Mouse (Mus musculus): ENCODE measurements around the gene Dmpk. TPM values are rescaled to one million over a fixed set of nuclear protein-coding genes. Genes with fewer than 3 reads are reported as not detected.
A peak's percentile ranks its signal among the peaks of the same experiment; 100 is the strongest.

Gene Dmpk
- polyA plus RNA-seq, 1 experiment = 6.0 TPM

DNA sequence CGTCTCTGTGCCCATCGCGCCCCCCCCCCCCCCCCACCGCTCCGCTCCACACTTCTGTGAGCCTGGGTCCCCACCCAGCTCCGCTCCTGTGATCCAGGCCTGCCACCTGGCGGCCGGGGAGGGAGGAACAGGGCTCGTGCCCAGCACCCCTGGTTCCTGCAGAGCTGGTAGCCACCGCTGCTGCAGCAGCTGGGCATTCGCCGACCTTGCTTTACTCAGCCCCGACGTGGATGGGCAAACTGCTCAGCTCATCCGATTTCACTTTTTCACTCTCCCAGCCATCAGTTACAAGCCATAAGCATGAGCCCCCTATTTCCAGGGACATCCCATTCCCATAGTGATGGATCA lies 9.5 kb downstream of the Dmpk start:
- TF ChIP-seq TAL1 (IDR thresholded peaks at IDR 0.05; ENCODE audit: low read length) (no peak), GATA1 (IDR thresholded peaks at IDR 0.05; ENCODE audit: low read length) (no peak)
- peak overlapping the region; percentile 74 for H3K4me3 ChIP-seq (replicated peaks)
- peaks cover 66% of the 10 kb centered on the region for H3K4me1 ChIP-seq (ENCODE audit: control insufficient read depth)
- H3K27me3 ChIP-seq (ENCODE audit: control insufficient read depth) = peaks cover 57% of the 10 kb centered on the region
- peaks cover 6% of the 10 kb centered on the region for H3K36me3 ChIP-seq (ENCODE audit: control insufficient read depth)
- no peaks in the 10 kb centered on the region for H3K9me3 ChIP-seq (ENCODE audit: control insufficient read depth, low read length)

GRCm38 (mm10) chr7:19093537-19094385 lies 10.1 kb downstream of the Dmpk start:
- Histone ChIP-seq H3K4me3 (replicated peaks) (peak overlapping the region; percentile 74), H3K4me1 (ENCODE audit: control insufficient read depth) (peaks cover 60% of the 10 kb centered on the region), H3K36me3 (ENCODE audit: control insufficient read depth) (peaks cover 5% of the 10 kb centered on the region), H3K27me3 (ENCODE audit: control insufficient read depth) (peaks cover 58% of the 10 kb centered on the region), H3K9me3 (ENCODE audit: control insufficient read depth, low read length) (no peaks in the 10 kb centered on the region)
- TF ChIP-seq GATA1 (IDR thresholded peaks at IDR 0.05; ENCODE audit: low read length) = no peak
- no peak for TF ChIP-seq TAL1 (IDR thresholded peaks at IDR 0.05; ENCODE audit: low read length)

DNA sequence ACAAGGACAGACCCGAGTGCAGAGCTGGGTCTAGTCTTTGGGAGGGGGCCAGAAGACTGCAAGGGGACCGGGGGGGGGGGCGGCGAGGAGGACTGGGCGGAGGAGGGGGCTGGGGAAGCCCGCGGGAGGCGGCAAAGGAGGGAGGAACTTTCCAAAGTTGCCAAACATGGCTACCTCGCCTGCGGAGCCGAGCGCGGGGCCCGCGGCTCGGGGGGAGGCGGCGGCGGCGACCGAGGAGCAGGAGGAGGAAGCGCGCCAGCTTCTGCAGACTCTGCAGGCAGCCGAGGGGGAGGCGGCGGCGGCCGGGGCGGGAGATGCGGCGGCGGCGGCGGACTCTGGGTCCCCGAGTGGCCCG lies 10.8 kb downstream of the Dmpk start, which contains the start of gene Six5:
Gene Six5 (plus strand): TSS at position 124 of the 355 bp plus-strand sequence.
- Histone ChIP-seq H3K4me3 (replicated peaks) (peak within 1 kb of the TSS; percentile 74), H3K36me3 (ENCODE audit: control insufficient read depth) (peaks cover 5% of the 10 kb centered on the region), H3K9me3 (ENCODE audit: control insufficient read depth, low read length) (no peaks in the 10 kb centered on the region), H3K27me3 (ENCODE audit: control insufficient read depth) (peaks cover 61% of the 10 kb centered on the region), H3K4me1 (ENCODE audit: control insufficient read depth) (peaks cover 58% of the 10 kb centered on the region)
- TF ChIP-seq GATA1 (IDR thresholded peaks at IDR 0.05; ENCODE audit: low read length) = no peak
- no peak for TF ChIP-seq TAL1 (IDR thresholded peaks at IDR 0.05; ENCODE audit: low read length)

DNA sequence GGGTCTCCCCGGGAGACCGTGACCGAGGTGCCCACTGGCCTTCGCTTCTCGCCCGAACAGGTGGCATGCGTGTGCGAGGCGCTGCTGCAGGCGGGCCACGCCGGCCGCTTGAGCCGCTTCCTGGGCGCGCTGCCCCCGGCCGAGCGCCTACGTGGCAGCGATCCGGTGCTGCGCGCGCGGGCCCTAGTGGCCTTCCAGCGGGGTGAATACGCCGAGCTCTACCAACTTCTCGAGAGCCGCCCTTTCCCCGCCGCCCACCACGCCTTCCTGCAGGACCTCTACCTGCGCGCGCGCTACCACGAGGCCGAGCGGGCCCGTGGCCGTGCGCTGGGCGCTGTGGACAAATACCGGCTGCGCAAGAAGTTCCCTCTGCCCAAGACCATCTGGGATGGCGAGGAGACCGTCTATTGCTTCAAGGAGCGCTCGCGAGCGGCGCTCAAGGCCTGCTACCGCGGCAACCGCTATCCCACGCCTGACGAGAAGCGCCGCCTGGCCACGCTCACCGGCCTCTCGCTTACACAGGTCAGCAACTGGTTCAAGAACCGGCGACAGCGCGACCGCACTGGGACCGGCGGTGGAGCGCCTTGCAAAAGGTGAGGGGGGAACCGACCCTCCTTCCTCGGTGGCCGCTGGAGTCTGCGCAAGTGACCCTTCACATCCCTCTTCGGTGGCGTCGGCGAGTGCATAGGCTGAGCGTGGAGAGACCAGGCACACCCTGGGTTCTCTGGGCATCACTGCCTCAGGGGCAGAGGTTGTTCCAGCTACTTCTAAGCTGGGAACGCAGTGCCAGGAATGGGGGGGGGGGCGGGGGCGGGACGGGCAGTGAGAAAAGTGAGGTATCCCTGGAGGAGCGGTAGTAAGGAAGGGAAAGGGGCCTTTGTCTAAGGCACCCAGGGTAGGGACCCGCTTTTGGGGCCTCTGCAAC lies 11.4 kb downstream of the Dmpk start:
- Histone ChIP-seq H3K27me3 (ENCODE audit: control insufficient read depth) (peaks cover 61% of the 10 kb centered on the region), H3K36me3 (ENCODE audit: control insufficient read depth) (peaks cover 5% of the 10 kb centered on the region), H3K4me1 (ENCODE audit: control insufficient read depth) (peaks cover 58% of the 10 kb centered on the region), H3K9me3 (ENCODE audit: control insufficient read depth, low read length) (no peaks in the 10 kb centered on the region), H3K4me3 (replicated peaks) (peak overlapping the region; percentile 74)
- no peak for TF ChIP-seq GATA1 (IDR thresholded peaks at IDR 0.05; ENCODE audit: low read length)
- no peak for TF ChIP-seq TAL1 (IDR thresholded peaks at IDR 0.05; ENCODE audit: low read length)

GRCm38 (mm10) chr7:19095751-19096110 lies 12.1 kb downstream of the Dmpk start:
- TF ChIP-seq TAL1 (IDR thresholded peaks at IDR 0.05; ENCODE audit: low read length) = no peak
- TF ChIP-seq GATA1 (IDR thresholded peaks at IDR 0.05; ENCODE audit: low read length) = no peak
- Histone ChIP-seq H3K4me3 (replicated peaks) (peak overlapping the region; percentile 74), H3K4me1 (ENCODE audit: control insufficient read depth) (peaks cover 58% of the 10 kb centered on the region), H3K36me3 (ENCODE audit: control insufficient read depth) (peaks cover 3% of the 10 kb centered on the region), H3K9me3 (ENCODE audit: control insufficient read depth, low read length) (no peaks in the 10 kb centered on the region), H3K27me3 (ENCODE audit: control insufficient read depth) (peaks cover 61% of the 10 kb centered on the region)

DNA sequence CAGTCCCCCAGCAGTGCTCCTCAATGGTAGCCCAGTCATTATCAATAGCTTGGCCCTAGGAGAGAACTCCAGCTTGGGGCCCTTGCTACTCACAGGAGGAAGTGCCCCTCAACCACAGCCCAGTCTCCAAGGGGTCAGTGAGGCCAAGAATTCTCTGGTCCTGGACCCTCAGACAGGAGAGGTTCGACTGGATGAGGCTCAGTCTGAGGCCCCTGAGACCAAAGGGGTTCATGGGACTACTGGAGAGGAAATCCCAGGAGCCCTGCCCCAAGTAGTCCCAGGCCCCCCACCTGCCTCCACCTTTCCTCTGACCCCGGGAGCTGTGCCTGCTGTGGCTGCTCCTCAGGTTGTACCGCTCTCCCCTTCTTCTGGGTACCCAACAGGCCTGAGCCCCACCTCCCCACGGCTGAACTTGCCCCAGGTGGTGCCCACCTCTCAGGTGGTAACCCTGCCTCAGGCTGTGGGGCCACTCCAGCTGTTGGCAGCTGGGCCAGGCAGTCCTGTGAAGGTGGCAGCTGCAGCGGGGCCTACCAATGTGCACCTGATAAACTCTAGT lies 12.8 kb downstream of the Dmpk start:
- TF ChIP-seq GATA1 (IDR thresholded peaks at IDR 0.05; ENCODE audit: low read length) (no peak), TAL1 (IDR thresholded peaks at IDR 0.05; ENCODE audit: low read length) (no peak)
- H3K36me3 ChIP-seq (ENCODE audit: control insufficient read depth) = peaks cover 3% of the 10 kb centered on the region; the same call in 1 of the 2 replicates
- no peaks in the 10 kb centered on the region for H3K9me3 ChIP-seq (ENCODE audit: control insufficient read depth, low read length)
- peaks cover 58% of the 10 kb centered on the region for H3K4me1 ChIP-seq (ENCODE audit: control insufficient read depth)
- no peak overlapping the region for H3K4me3 ChIP-seq (replicated peaks)
- peaks cover 57% of the 10 kb centered on the region for H3K27me3 ChIP-seq (ENCODE audit: control insufficient read depth)

GRCm38 (mm10) chr7:19097217-19097616 lies 13.6 kb downstream of the Dmpk start:
- Histone ChIP-seq H3K9me3 (ENCODE audit: control insufficient read depth, low read length) (no peaks in the 10 kb centered on the region), H3K27me3 (ENCODE audit: control insufficient read depth) (peaks cover 53% of the 10 kb centered on the region), H3K4me3 (replicated peaks) (no peak overlapping the region), H3K4me1 (ENCODE audit: control insufficient read depth) (peaks cover 55% of the 10 kb centered on the region), H3K36me3 (ENCODE audit: control insufficient read depth) (peaks cover 3% of the 10 kb centered on the region; the same call in 1 of the 2 replicates)
- TF ChIP-seq GATA1 (IDR thresholded peaks at IDR 0.05; ENCODE audit: low read length) (no peak), TAL1 (IDR thresholded peaks at IDR 0.05; ENCODE audit: low read length) (no peak)

DNA sequence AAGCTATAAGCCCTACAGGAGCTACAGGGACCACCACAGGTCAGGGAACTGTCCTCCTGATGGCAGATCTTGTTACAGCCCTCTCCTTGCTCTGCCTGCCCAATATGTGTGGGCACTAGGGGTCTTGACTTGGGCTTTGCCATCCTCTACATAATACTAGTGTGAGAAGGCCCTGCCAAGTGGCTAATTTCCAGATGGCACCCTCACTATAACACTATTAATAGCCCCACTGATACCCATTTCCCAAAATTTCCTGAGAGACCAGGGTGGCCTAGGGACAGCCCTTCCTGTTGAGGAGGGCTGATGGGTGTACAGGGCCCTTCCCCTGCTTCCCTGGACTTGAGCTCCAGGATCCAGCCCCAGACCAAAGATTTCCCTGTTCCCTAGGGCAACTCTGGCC lies 14.2 kb downstream of the Dmpk start:
- H3K4me3 ChIP-seq (replicated peaks) = no peak overlapping the region
- peaks cover 49% of the 10 kb centered on the region for H3K4me1 ChIP-seq (ENCODE audit: control insufficient read depth)
- H3K36me3 ChIP-seq (ENCODE audit: control insufficient read depth) = peaks cover 3% of the 10 kb centered on the region; the same call in 1 of the 2 replicates
- peaks cover 47% of the 10 kb centered on the region for H3K27me3 ChIP-seq (ENCODE audit: control insufficient read depth)
- TF ChIP-seq TAL1 (IDR thresholded peaks at IDR 0.05; ENCODE audit: low read length) (no peak), GATA1 (IDR thresholded peaks at IDR 0.05; ENCODE audit: low read length) (no peak)
- no peaks in the 10 kb centered on the region for H3K9me3 ChIP-seq (ENCODE audit: control insufficient read depth, low read length)

DNA sequence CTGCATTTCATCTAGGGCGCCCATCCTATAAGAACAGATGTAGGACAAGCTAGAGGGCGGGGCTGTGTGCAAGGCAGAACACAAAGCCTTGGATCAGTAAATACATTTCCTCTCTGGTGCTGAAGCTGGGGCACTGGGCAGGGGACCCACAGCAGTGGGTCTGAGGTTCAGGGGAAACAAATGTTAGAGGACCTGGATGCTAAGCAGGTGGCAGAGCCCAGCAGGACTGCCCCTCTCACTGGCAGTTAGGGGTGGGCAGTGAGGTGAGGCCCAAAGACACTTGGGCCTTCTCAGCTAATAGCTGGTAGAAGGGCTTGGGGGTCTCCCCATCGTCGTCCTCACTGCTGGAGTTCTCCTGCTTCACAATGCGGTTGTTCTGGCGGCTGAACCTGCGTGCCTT lies 15.2 kb downstream of the Dmpk start:
- Histone ChIP-seq H3K4me3 (replicated peaks) (no peak overlapping the region), H3K9me3 (ENCODE audit: control insufficient read depth, low read length) (no peaks in the 10 kb centered on the region), H3K4me1 (ENCODE audit: control insufficient read depth) (peaks cover 39% of the 10 kb centered on the region), H3K27me3 (ENCODE audit: control insufficient read depth) (peaks cover 46% of the 10 kb centered on the region), H3K36me3 (ENCODE audit: control insufficient read depth) (peaks cover 3% of the 10 kb centered on the region; the same call in 1 of the 2 replicates)
- TF ChIP-seq GATA1 (IDR thresholded peaks at IDR 0.05; ENCODE audit: low read length) (no peak), TAL1 (IDR thresholded peaks at IDR 0.05; ENCODE audit: low read length) (no peak)
